ENCODE assay signal across 19 mouse cellular contexts in the genomic region with DNA sequence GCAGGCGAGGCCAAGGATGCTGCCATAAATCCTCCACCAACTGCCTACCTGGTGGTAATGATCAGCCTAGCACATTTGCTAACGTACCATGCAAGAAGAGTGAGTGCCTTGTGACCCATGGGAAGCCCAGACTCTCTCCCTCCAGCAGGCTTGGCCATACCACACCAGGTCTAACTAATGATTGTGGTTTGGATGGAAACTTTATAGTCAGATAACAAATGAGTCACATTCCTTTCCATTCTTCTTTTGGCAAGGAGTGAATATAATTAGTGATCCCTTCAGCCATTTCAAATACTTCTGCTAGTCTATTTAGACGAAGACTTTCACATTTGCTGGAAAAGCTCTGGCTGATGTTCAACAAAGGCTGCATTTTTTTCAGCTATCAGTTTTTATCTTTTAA. TPM values are rescaled to one million over a fixed set of nuclear protein-coding genes. Genes with fewer than 3 reads are reported as not detected.
"Had no signal": no experiment of that assay in that cellular context is flagged by ENCODE, and none has a peak within 500 bp of the region (broad histone marks: within the 10 kb centered on the region; RNA-seq: fewer than 3 reads in every experiment).

No protein-coding gene starts in this region.

- H3K36me3 ChIP-seq: kidney, embryonic 15.5 days; limb, embryonic 10.5 days; limb, embryonic 13.5 days; liver, embryonic 12.5 days; liver, embryonic 15.5 days; midbrain, embryonic 12.5 days; midbrain, embryonic 15.5 days; neural tube, embryonic 12.5 days; neural tube, embryonic 15.5 days had no signal

- H3K4me1 ChIP-seq: kidney, embryonic 15.5 days; limb, embryonic 10.5 days; limb, embryonic 13.5 days; liver, embryonic 12.5 days; liver, embryonic 15.5 days; midbrain, embryonic 12.5 days; midbrain, embryonic 15.5 days; neural tube, embryonic 12.5 days; neural tube, embryonic 15.5 days had no signal

- DNase-seq: kidney, adult 8-10 months; kidney, postnatal 10 days; kidney, postnatal 36 days; liver; lung, adult 18-20 months; right cerebral cortex, postnatal 25 days; thymus, adult 18-20 months; thymus, postnatal 36 days had no signal

- H3K9ac ChIP-seq: kidney, embryonic 15.5 days; limb, embryonic 13.5 days; liver, embryonic 12.5 days; liver, embryonic 15.5 days; midbrain, embryonic 12.5 days; midbrain, embryonic 15.5 days; neural tube, embryonic 12.5 days; neural tube, embryonic 15.5 days had no signal

- H3K27me3 ChIP-seq: kidney, embryonic 15.5 days; limb, embryonic 13.5 days; liver, embryonic 12.5 days; liver, embryonic 15.5 days; midbrain, embryonic 12.5 days; midbrain, embryonic 15.5 days; neural tube, embryonic 12.5 days; neural tube, embryonic 15.5 days had no signal

- H3K9me3 ChIP-seq: kidney, embryonic 15.5 days; limb, embryonic 10.5 days; limb, embryonic 13.5 days; liver, embryonic 12.5 days; liver, embryonic 15.5 days; midbrain, embryonic 12.5 days; midbrain, embryonic 15.5 days; neural tube, embryonic 12.5 days; neural tube, embryonic 15.5 days had no signal

- H3K27ac ChIP-seq: kidney, embryonic 15.5 days; limb, embryonic 10.5 days; limb, embryonic 13.5 days; liver, embryonic 12.5 days; liver, embryonic 15.5 days; macrophage; midbrain, embryonic 12.5 days; midbrain, embryonic 15.5 days; neural tube, embryonic 12.5 days; neural tube, embryonic 15.5 days had no signal

- ATAC-seq: liver, embryonic 12.5 days; midbrain, embryonic 15.5 days had no signal

- H3K4me3 ChIP-seq: kidney, embryonic 15.5 days; limb, embryonic 10.5 days; limb, embryonic 13.5 days; liver, embryonic 12.5 days; liver, embryonic 15.5 days; midbrain, embryonic 12.5 days; midbrain, embryonic 15.5 days; neural tube, embryonic 12.5 days; neural tube, embryonic 15.5 days had no signal

- H3K4me2 ChIP-seq: kidney, embryonic 15.5 days; limb, embryonic 13.5 days; liver, embryonic 12.5 days; liver, embryonic 15.5 days; midbrain, embryonic 12.5 days; midbrain, embryonic 15.5 days; neural tube, embryonic 12.5 days; neural tube, embryonic 15.5 days had no signal

RNA-seq across cellular contexts. Expression of a gene that starts 40.8 kb away (rescaled TPM):
- polyA plus RNA-seq: kidney, embryonic 15.5 days; limb, embryonic 10.5 days; liver, embryonic 12.5 days; macrophage; midbrain, embryonic 12.5 days; midbrain, embryonic 15.5 days; neural tube, embryonic 12.5 days; neural tube, embryonic 15.5 days; urinary bladder, adult 2 months had no signal
